Comparison of ENCODE assay signal across 22 mouse cellular contexts in genomic region chr11:114019087-114019486, GRCm38 (mm10). TPM values are rescaled to one million over a fixed set of nuclear protein-coding genes. Genes with fewer than 3 reads are reported as not detected.
A peak's percentile ranks its signal among the peaks of the same experiment; 100 is the strongest.
DNase-seq lines count a peak whose midpoint lies in the region; ATAC-seq and TF ChIP-seq lines count a peak whose summit lies in the region.
"Had no signal": no experiment of that assay in that cellular context is flagged by ENCODE, and none has a peak within 500 bp of the region (broad histone marks: within the 10 kb centered on the region; RNA-seq: fewer than 3 reads in every experiment).

No protein-coding gene starts in this region.

- peaks cover 63% of the 10 kb centered on the region for H3K4me1 ChIP-seq in heart, embryonic 10.5 days
- H3K4me1 ChIP-seq in heart, adult 2 months (ENCODE audit: control insufficient read depth, insufficient read depth, low read length) = peaks cover 2% of the 10 kb centered on the region; the same call in 1 of the 2 replicates
- peaks cover 55% of the 10 kb centered on the region for H3K4me1 ChIP-seq in neural tube, embryonic 12.5 days
- H3K4me1 ChIP-seq in hindbrain, embryonic 13.5 days (replicated peaks) = peaks cover 61% of the 10 kb centered on the region

- TF ChIP-seq CTCF in heart, adult 2 months (IDR thresholded peaks at IDR 0.05) = no peak

- H3K27ac ChIP-seq in heart, embryonic 10.5 days = peak overlapping the region; percentile 48; the same call in 1 of the 2 replicates
- H3K27ac ChIP-seq in heart, adult 2 months = no peak overlapping the region
- no peak overlapping the region; the same call in 1 of the 2 replicates for H3K27ac ChIP-seq in neural tube, embryonic 12.5 days
- peak overlapping the region; percentile 60 for H3K27ac ChIP-seq in hindbrain, embryonic 13.5 days
- H3K27ac ChIP-seq: left cerebral cortex, adult 2 months had no signal

- no peaks in the 10 kb centered on the region for H3K36me3 ChIP-seq in heart, embryonic 10.5 days
- no peaks in the 10 kb centered on the region for H3K36me3 ChIP-seq in heart, adult 2 months (ENCODE audit: control insufficient read depth, insufficient read depth, low read length)
- H3K36me3 ChIP-seq in neural tube, embryonic 12.5 days = no peaks in the 10 kb centered on the region
- H3K36me3 ChIP-seq in hindbrain, embryonic 13.5 days = no peaks in the 10 kb centered on the region

- H3K4me2 ChIP-seq in neural tube, embryonic 12.5 days (replicated peaks) = 0 out of 2 replicates have a peak overlapping the region, but pooled peaks have one; percentile 10
- H3K4me2 ChIP-seq in hindbrain, embryonic 13.5 days = no peak overlapping the region

- H3K9ac ChIP-seq in heart, adult 2 months (ENCODE audit: low read depth, low read length) = no peak overlapping the region
- no peak overlapping the region for H3K9ac ChIP-seq in neural tube, embryonic 12.5 days
- H3K9ac ChIP-seq in hindbrain, embryonic 13.5 days = peak overlapping the region; percentile 25; the same call in 1 of the 2 replicates

- ATAC-seq in neural tube, embryonic 12.5 days (ENCODE audit: low FRiP score, low read depth) = 0 out of 2 replicates have a peak, but pooled peaks have one; percentile 12
- peak; percentile 37; the same call in 1 of the 2 replicates for ATAC-seq in hindbrain, embryonic 13.5 days (ENCODE audit: low FRiP score)
- ATAC-seq: inflammation-experienced regulatory T-cells, adult 6 months; lung, postnatal 0 days had no signal

- TF ChIP-seq EP300 in heart, adult 2 months (IDR thresholded peaks at IDR 0.05; ENCODE audit: insufficient read depth, low read depth, low read length) = no peak

- no peaks in the 10 kb centered on the region for H3K9me3 ChIP-seq in heart, embryonic 10.5 days
- no peaks in the 10 kb centered on the region for H3K9me3 ChIP-seq in neural tube, embryonic 12.5 days
- H3K9me3 ChIP-seq in hindbrain, embryonic 13.5 days = no peaks in the 10 kb centered on the region

- peaks cover 34% of the 10 kb centered on the region for H3K27me3 ChIP-seq in heart, embryonic 10.5 days (ENCODE audit: insufficient read depth, poor library complexity, severe bottlenecking)
- H3K27me3 ChIP-seq in heart, adult 2 months (ENCODE audit: control insufficient read depth, insufficient read depth, low read length) = no peaks in the 10 kb centered on the region
- H3K27me3 ChIP-seq in neural tube, embryonic 12.5 days (replicated peaks) = no peaks in the 10 kb centered on the region; the same call in 1 of the 2 replicates
- H3K27me3 ChIP-seq in hindbrain, embryonic 13.5 days = peaks cover 7% of the 10 kb centered on the region; the same call in 1 of the 2 replicates

- intact Hi-C loops in heart, adult 2 months (cut with DNase I) = no loop called here

- no peak for DNase-seq in heart, embryonic 10.5 days (ENCODE audit: low spot score)
- no peak for DNase-seq in heart, adult 2 months
- no peak for DNase-seq in neural tube, embryonic 10.5 days (ENCODE audit: extremely low spot score, low spot score)
- no peak for DNase-seq in kidney, postnatal 10 days
- no peak for DNase-seq in kidney, postnatal 14 days
- DNase-seq: cerebellum, adult 8-10 months; gastrocnemius, postnatal 10 days; heart, adult 18-20 months; heart, postnatal 10 days; kidney, adult 8-10 months; kidney, postnatal 4 days; layer of hippocampus, adult 9-11 months; left cerebral cortex, postnatal 4 days; liver; thymus, postnatal 36 days had no signal

- no peaks in the 10 kb centered on the region for H3K79me2 ChIP-seq in heart, adult 2 months (replicated peaks; ENCODE audit: control insufficient read depth, insufficient read depth, low read length)

- 21% methylated on average over 11 of the region's 11 CpGs for WGBS in heart, embryonic 10.5 days
- WGBS in heart, adult 2 months = 56% methylated on average over 11 of the region's 11 CpGs
- 21% methylated on average over 11 of the region's 11 CpGs for WGBS in neural tube, embryonic 12.5 days
- WGBS in hindbrain, embryonic 13.5 days = 11% methylated on average over 11 of the region's 11 CpGs

- no peak for TF ChIP-seq POLR2A in heart, adult 2 months (IDR thresholded peaks at IDR 0.05; ENCODE audit: insufficient read depth, low read depth, low read length)

- H3K4me3 ChIP-seq in heart, embryonic 10.5 days = peak overlapping the region; percentile 27
- H3K4me3 ChIP-seq in heart, adult 2 months = no peak overlapping the region
- H3K4me3 ChIP-seq in neural tube, embryonic 12.5 days = no peak overlapping the region
- H3K4me3 ChIP-seq in hindbrain, embryonic 13.5 days = no peak overlapping the region
- H3K4me3 ChIP-seq: left cerebral cortex, adult 2 months had no signal

RNA-seq across cellular contexts. Expression of gene Sdk2, which starts 47.8 kb away (rescaled TPM):
- polyA plus RNA-seq in heart, embryonic 10.5 days (2016; fragmentation: Nextera tagmentation; extraction: Ambion mirVana) = 2.4 and 4.1 TPM in 2 replicates
- 1 to 10 TPM; 1.5 to 1.9 TPM for total RNA-seq in heart, adult 2 months (2021)
- 0.41 and 0.49 TPM in 2 replicates for polyA plus RNA-seq in heart, adult 2 months (2012; rRNA removed)
- polyA plus RNA-seq in neural tube, embryonic 12.5 days (2016; fragmentation: Nextera tagmentation; extraction: Ambion mirVana) = 6.2 and 7.1 TPM in 2 replicates
- polyA plus RNA-seq in hindbrain, embryonic 13.5 days (2015; fragmentation: Nextera tagmentation; extraction: Ambion mirVana) = 4.2 TPM in 2 replicates
- total RNA-seq: common myeloid progenitor, adult 5-6 weeks; MEL had no signal

Comparison
In these comparisons a context has a peak if more than half of its experiments do, and no peak if none do; other contexts are left out.
1. H3K27ac ChIP-seq: peak in heart, embryonic 10.5 days (single experiment) and hindbrain, embryonic 13.5 days (single experiment); none in heart, adult 2 months (single experiment) and neural tube, embryonic 12.5 days (single experiment).